Mouse (Mus musculus) cerebellum, adult 18-20 months (tissue): ENCODE data around the gene Ube2j2.

Source experiments
- DNase-seq, 2 experiments: peaks; one replicate each; pipeline ENCODE4 v3.0.0; 2021

Gene Ube2j2

DNA sequence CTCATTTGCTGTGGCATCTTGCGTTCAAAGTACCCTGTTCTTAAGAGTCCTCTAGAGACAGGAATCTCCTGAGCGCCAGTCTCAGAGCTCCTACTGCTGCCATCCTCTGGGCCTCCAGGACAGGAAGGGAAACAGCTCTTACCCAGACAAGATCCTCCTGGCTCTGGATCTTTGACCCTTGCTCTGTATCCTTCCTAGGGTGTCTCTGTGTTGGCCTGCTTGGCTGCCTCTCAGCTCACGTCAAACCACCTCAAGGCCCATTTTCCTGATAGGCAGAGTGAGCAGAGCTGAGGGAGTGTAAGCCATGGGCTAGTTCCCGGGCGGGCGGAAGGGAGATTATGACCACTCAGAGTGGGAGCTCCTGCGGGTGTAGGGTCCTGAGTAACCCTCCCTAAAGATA is 19.5 kb downstream of the Ube2j2 start:
- DNase-seq: no peak

DNA sequence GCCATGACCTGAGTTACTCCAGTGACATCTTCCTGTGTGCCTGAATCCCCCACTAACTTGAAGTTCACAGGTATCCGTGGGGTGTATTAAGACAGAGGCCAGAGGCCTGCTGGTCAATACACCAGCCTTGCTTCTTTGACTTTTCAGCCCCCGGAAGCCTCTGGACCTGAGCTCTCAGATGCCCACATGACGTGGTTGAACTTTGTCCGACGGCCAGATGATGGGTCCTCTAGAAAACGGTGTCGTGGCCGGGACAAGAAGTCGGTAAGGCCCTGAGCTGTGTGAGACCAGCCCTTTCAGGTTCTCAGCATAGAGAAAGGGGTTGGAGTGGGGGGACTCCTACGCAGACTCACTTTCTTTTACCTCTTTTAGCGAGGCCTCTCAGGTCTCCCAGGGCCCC is 20.8 kb downstream of the Ube2j2 start:
- DNase-seq: no peak

GRCm38 (mm10) chr4:155969043-155969653 is 25.5 kb downstream of the Ube2j2 start:
- no peak for DNase-seq

DNA sequence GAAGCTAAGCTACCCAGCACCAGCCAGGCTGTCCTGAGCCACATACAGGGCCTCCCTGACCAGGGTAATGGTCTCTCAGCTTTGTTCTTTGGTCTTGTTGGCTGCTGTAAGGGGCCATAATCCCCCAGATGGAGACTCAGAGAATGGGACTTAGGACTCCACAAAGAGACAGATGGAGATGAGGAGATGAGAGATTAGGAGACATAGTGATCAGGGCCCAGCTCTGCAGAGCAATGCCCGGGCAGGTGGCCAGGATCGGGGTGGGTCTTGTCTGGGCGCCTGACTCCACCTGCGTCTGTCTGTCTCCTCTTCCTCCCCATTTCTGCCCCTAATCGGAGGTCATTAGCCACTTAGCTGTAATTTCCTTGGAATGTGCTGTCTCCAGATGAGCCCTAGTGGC is 26.7 kb downstream of the Ube2j2 start:
- no peak for DNase-seq

DNA sequence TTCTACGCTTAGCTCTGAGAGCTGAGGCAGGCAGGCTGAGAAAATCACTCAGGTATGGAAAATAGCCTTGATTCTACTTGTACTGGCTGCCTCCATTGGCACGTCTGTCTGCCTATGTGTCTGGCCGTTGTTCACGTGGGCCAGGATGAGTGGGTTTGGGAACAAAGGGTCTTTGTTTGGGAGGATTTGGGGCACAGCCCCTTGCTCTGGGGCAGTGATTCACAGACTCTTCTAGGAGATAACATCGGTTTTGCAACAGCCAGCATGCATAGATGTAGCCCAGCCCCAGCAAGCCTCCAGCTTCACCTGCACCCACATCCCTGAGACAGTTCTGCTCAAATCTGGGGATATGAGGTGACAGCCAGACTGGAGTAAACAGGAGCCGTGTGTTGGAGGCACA is 29.0 kb downstream of the Ube2j2 start:
- DNase-seq: no peak

DNA sequence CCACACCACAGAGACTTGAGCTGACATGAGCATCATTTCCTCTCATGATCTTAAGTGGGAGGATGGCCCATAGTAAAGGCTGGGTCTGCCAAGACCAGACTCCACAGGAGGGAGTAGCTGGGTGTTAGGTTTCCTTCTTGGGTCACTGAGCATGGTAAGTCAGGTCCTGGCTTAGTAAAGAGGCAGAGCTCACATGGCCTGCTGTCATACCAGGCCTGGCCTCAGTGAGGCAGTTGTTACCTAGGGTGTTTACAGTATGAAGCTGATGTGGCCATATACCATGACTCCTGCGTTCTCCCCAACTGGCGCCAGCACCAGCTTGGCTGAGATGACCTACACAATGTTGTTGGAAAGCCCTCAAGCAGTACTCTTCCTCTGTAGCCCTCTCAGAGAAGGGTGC is 29.6 kb downstream of the Ube2j2 start:
- no peak for DNase-seq

DNA sequence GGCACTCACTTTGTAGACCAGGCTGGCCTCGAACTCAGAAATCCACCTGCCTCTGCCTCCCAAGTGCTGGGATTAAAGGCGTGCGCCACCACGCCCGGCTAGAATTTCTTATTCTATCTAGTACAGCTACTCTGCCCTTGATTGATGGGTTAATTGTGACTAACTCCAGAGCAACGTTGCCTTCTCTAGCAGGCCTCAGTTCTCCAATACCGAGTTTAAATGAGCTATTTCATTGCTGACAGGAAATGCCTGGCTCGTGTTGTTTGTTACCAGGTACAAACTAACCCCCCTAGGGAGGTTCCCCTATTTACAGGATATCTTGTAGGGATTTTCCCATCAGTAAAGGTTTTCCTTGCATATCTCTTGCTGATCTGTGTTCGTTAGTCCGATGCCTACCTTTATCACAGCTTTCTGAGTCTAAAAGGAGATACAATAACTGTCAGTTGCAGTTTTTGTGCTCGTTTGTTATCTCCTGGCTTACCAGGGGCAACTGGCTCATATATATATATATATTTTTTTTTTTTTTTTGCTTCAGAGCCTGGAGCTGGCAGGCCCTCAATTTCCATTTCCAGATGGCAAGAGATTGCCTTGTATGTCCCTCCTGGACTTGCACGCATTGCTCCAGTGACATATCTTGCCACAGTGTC is 37.9 kb downstream of the Ube2j2 start:
- DNase-seq: no peak

DNA sequence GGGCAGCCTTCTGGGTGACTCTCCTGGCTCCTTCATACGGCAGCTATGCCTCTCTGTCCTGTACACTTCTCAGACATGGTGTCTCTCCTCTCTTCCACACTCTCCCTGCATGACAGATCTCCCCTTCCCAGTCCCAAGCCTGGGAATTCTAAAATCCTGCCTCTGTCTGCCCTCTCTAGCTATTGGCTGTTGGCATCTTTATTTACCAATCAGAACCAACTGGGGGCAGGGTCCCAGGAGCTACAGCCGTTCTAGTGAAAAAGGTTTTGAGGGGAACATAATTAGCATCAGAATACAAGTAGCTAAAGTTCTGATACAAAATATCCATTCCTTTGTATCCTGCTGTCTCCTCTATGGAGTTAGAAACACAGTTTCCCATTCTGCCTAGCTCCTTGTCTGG is 40.2 kb downstream of the Ube2j2 start:
- no peak for DNase-seq

DNA sequence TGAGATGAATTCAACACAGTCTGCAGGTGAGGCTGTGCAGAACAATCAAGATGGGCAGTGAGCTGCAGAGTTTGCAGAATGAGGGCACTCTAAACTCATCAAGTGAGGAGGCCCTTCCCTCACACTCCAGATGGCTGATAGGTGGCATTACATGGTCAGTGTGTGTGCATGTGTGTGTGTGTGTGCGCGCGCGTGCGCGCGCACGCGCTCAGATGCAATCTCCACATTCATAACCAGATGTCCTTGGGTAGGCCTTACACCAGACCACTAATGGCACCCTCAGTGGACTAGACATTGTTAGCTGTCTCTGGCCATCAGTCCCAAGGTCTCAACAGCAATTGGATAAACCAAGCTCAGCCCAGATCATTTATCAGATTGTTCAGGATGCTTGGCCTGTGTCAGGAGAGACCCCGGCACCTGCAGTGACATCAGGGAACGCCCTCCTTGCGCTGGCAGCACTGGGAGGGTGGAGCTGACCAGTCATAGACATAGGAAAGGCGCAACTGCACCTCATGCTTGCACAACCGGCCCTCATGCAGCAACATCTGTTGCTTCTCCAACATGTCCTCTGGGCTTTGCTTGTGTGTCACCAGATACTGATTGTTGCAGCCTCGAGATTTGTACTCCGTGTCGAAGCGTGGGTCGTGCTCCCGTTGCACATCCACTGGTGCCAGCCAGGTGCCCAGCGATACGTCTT is 47.7 kb downstream of the Ube2j2 start:
- no peak for DNase-seq

DNA sequence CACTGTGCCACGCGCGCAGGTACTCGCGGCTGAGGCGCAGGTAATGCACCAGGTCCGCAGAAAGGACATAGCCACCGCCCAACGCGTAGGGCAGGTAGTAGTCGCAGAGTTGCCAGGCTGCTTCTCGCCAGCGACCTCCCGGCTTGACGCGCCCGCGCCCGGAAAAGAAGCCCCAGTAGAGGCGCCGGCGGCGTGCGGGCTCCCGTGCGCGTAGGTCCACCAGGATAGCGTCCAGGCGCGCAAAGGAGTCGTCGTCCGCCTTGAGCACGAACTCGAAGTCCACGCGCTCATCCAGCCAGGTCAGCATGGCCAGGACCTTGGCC is 48.2 kb downstream of the Ube2j2 start:
- DNase-seq: no peak

DNA sequence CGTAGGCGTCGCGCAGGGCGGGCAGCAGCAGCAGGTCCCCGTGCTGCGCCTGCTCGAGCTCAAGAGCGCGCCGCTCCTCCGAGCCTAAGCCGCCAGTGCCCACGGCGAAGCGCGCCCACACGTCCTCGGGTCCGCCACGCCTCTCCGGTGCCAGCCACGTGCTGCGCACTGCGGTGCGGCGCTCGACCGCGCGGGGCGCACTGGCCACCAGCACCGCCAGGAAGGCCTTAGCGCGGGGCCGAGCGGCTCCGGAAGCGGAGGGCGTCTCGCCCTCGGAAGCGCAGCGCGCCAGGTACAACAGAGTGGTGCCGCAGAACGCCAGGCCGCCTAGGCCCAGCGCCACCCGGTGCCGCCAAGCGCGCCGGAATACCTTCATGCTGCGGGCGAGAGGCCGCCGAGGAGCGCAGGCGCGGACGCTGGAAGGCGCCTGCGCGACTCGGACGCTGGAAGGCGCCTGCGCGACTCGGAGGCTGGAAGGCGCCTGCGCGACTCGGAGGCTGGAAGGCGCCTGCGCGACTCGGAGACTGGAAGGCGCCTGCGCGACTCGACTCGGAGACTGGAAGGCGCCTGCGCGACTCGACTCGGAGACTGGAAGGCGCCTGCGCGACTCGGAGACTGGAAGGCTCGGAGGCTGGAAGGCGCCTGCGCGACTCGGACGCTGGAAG is 48.7 kb downstream of the Ube2j2 start, which contains the start of the genes B3galt6 and Sdf4:
TSS of gene B3galt6 (minus strand) at position 409 of the 665 bp plus-strand sequence.
TSS of gene Sdf4 (plus strand) at position 632 of the 665 bp plus-strand sequence.
- DNase-seq: peak; percentile 73 to 92

DNA sequence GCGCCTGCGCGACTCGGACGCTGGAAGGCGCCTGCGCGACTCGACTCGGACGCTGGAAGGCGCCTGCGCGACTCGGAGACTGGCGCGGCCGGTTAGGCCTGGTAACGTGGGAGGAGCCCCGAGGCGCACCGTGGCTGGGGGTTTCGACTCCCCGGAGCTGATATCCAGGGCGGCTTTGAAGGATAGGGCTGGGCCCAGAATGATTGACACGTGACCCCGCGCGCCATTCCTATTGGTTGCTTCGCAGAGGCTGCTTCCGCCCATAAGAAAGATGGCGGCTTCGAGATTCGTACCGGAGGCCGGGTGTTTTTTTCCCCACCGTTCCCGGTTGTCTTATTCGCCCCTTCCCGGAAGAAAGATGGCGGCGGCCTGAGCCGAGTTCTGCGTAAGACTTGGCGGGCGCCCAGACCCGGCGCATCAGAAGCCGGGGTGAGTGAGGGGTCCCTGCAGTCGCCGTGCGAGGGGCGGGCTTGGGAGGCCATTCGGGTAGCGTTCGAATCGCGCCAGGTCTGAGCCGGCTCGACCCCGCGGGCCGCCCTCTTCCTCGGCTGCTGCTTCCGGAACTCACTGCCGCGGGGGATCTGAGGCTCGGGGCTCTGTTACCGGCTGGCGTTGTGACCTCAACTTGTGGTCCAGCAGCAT is 49.4 kb downstream of the Ube2j2 start:
- DNase-seq: peak; percentile 95 to 96

GRCm38 (mm10) chr4:155993606-155994005 is 50.0 kb downstream of the Ube2j2 start:
- no peak for DNase-seq

DNA sequence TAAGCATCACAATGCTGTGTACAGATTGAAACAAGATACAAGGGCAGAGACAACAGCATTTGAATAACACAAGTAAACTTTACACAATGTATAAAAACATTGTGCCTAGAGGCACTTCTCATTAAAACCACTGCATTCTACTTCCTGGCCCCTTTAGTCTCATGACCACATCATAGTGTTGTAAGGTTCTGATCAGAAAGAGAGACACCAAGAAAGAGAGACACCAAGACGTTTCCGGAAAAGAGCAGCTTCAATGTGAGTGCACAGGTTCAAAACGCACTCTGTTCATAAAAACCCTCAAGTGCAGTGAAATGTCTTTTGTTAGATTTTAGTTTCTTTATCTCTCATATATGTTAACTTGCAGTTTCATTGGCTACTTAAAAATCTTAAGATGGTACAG is 60.5 kb downstream of the Ube2j2 start:
- no peak for DNase-seq

- no peak for DNase-seq
These were observed 64.7 kb downstream of the Ube2j2 start for GRCm38 (mm10) chr4:156008369-156008768.
